Mouse (Mus musculus): ENCODE measurements around the gene Zfp865. TPM values are rescaled to one million over a fixed set of nuclear protein-coding genes. Genes with fewer than 3 reads are reported as not detected.

Zfp865 gene
- polyA plus RNA-seq, 1 experiment = 37.3 TPM

DNA sequence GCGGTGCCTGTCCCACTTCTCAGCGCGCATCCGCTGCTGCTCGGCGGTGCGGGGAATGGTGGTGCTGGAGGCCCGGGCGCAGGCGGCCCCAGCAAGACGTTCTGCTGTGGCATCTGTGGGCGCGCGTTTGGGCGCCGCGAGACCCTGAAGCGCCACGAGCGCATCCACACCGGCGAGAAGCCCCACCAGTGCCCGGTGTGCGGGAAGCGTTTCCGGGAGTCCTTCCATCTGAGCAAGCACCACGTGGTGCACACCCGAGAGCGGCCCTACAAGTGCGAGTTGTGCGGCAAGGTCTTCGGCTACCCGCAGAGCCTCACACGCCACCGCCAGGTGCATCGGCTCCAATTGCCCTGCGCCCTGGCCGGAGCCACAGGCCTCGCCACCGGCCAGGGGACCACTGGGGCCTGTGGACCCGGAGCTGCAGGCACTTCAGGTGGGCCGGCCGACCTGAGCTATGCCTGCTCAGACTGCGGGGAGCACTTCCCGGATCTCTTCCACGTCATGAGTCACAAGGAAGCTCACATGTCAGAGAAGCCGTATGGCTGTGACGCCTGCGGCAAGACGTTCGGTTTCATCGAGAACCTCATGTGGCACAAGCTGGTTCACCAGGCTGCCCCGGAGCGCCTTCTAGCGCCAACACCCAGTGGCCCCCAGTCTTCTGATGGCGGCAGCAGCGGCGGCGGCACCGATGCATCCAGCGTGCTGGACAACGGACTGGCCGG, 10.5 kb downstream of the Zfp865 start:
- TF ChIP-seq POLR2A (IDR thresholded peaks at IDR 0.05; ENCODE audit: low read depth, low read length) = no peak
- no peak for TF ChIP-seq CTCF (IDR thresholded peaks at IDR 0.05; ENCODE audit: extremely low read depth, insufficient read length, insufficient replicate concordance, low read depth, low read length)
- H3K4me3 ChIP-seq (ENCODE audit: low read depth, low read length) = no peak overlapping the region
- peaks cover 46% of the 10 kb centered on the region for H3K36me3 ChIP-seq (ENCODE audit: control insufficient read depth, insufficient read depth, low read length)
- H3K27me3 ChIP-seq (ENCODE audit: control insufficient read depth, insufficient read depth, low read length) = no peaks in the 10 kb centered on the region
- H3K4me1 ChIP-seq (ENCODE audit: control insufficient read depth, insufficient read depth, insufficient read length, low read length) = no peaks in the 10 kb centered on the region
- 94% methylated on average over 63 of the region's 63 CpGs for WGBS
- H3K27ac ChIP-seq (ENCODE audit: insufficient read depth, low read depth, low read length) = no peak overlapping the region

DNA sequence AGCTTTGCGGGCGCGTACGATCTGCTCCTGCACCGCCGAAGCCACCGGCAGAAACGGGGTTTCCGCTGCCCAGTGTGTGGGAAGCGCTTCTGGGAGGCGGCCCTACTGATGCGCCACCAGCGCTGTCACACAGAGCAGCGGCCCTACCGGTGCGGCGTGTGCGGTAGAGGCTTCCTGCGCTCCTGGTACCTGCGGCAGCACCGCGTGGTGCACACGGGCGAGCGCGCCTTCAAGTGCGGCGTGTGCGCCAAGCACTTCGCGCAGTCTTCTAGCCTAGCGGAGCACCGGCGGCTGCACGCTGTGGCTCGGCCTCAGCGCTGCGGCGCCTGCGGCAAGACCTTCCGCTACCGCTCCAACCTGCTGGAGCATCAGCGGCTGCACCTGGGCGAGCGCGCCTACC, 11.3 kb downstream of the Zfp865 start:
- no peak overlapping the region for H3K27ac ChIP-seq (ENCODE audit: insufficient read depth, low read depth, low read length)
- peaks cover 50% of the 10 kb centered on the region for H3K36me3 ChIP-seq (ENCODE audit: control insufficient read depth, insufficient read depth, low read length)
- H3K4me1 ChIP-seq (ENCODE audit: control insufficient read depth, insufficient read depth, insufficient read length, low read length) = no peaks in the 10 kb centered on the region
- WGBS = 95% methylated on average over 46 of the region's 46 CpGs
- H3K4me3 ChIP-seq (ENCODE audit: low read depth, low read length) = no peak overlapping the region
- H3K27me3 ChIP-seq (ENCODE audit: control insufficient read depth, insufficient read depth, low read length) = no peaks in the 10 kb centered on the region
- TF ChIP-seq CTCF (IDR thresholded peaks at IDR 0.05; ENCODE audit: extremely low read depth, insufficient read length, insufficient replicate concordance, low read depth, low read length) = no peak
- no peak for TF ChIP-seq POLR2A (IDR thresholded peaks at IDR 0.05; ENCODE audit: low read depth, low read length)

DNA sequence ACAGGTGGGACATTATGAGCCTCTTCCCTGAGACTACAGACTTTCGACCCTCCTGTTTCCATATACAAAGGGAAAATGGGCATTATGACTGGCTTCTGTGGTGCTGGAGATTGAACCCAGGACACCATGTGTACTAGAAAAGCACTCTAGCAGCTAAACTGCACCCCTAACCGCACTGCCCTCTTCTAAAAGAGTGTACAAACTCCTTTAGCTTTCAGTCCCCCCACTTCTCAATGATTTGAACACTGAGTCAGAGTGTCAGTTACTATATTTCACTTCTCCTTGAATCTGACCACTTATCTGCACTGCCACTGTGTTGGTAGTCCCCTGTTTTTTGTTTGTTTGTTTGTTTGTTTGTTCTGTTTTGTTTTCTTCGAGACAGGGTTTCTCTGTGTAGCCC, 13.6 kb downstream of the Zfp865 start, which contains the start of gene 4632433K11Rik:
Gene 4632433K11Rik (plus strand): TSS at position 301 of the 400 bp plus-strand sequence.
- 74% methylated on average over 3 of the region's 3 CpGs for WGBS
- Histone ChIP-seq H3K27me3 (ENCODE audit: control insufficient read depth, insufficient read depth, low read length) (no peaks in the 10 kb centered on the region), H3K27ac (ENCODE audit: insufficient read depth, low read depth, low read length) (no peak within 1 kb of the TSS), H3K4me1 (ENCODE audit: control insufficient read depth, insufficient read depth, insufficient read length, low read length) (peaks cover 2% of the 10 kb centered on the region; the same call in 1 of the 2 replicates), H3K36me3 (ENCODE audit: control insufficient read depth, insufficient read depth, low read length) (peaks cover 49% of the 10 kb centered on the region), H3K4me3 (ENCODE audit: low read depth, low read length) (no peak within 1 kb of the TSS)
- TF ChIP-seq CTCF (IDR thresholded peaks at IDR 0.05; ENCODE audit: extremely low read depth, insufficient read length, insufficient replicate concordance, low read depth, low read length) (no peak), POLR2A (IDR thresholded peaks at IDR 0.05; ENCODE audit: low read depth, low read length) (no peak)

DNA sequence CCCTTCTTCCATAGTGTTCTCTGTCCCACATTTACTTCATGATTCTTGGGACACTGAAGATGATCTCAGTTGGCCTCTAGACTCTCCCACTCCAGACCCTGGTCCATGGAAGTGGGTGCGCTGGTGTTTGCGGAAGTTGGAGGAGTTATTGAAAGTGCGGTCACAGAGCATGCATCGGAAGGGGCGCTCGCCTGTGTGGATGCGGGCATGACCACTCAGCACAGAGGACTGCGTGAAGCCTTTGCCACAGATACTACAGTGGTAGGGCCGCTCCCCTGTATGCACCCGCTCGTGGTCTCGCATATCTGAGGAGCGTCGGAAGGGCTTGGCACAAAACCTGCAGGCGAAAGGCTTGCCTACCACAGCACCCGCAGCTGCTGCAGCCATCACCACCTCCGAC, 15.5 kb downstream of the Zfp865 start:
- Histone ChIP-seq H3K36me3 (ENCODE audit: control insufficient read depth, insufficient read depth, low read length) (peaks cover 31% of the 10 kb centered on the region), H3K4me1 (ENCODE audit: control insufficient read depth, insufficient read depth, insufficient read length, low read length) (peaks cover 2% of the 10 kb centered on the region; the same call in 1 of the 2 replicates), H3K27ac (ENCODE audit: insufficient read depth, low read depth, low read length) (no peak overlapping the region), H3K4me3 (ENCODE audit: low read depth, low read length) (no peak overlapping the region), H3K27me3 (ENCODE audit: control insufficient read depth, insufficient read depth, low read length) (no peaks in the 10 kb centered on the region)
- 97% methylated on average over 17 of the region's 17 CpGs for WGBS
- no peak for TF ChIP-seq CTCF (IDR thresholded peaks at IDR 0.05; ENCODE audit: extremely low read depth, insufficient read length, insufficient replicate concordance, low read depth, low read length)
- no peak for TF ChIP-seq POLR2A (IDR thresholded peaks at IDR 0.05; ENCODE audit: low read depth, low read length)

DNA sequence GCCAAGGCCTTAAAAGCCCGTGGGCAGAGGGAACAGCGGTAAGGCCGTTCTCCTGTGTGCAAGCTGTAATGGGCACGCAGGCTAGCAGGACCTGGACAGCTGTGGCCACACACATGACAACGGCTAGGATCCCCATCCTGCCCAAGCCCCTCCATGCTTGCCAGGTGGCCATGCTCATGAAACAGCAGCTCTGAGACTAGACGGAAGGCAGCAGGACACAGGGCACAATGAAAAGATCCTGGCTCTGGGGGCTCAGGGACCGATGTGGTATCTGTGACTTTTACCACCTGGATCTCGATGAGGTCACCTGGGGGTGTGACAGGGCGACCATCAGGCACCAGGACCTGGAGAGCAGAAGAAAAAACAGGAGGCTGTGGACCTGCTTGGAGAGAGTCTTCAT, 16.0 kb downstream of the Zfp865 start:
- TF ChIP-seq CTCF (IDR thresholded peaks at IDR 0.05; ENCODE audit: extremely low read depth, insufficient read length, insufficient replicate concordance, low read depth, low read length) = no peak
- TF ChIP-seq POLR2A (IDR thresholded peaks at IDR 0.05; ENCODE audit: low read depth, low read length) = no peak
- no peaks in the 10 kb centered on the region for H3K27me3 ChIP-seq (ENCODE audit: control insufficient read depth, insufficient read depth, low read length)
- peaks cover 2% of the 10 kb centered on the region; the same call in 1 of the 2 replicates for H3K4me1 ChIP-seq (ENCODE audit: control insufficient read depth, insufficient read depth, insufficient read length, low read length)
- no peak overlapping the region for H3K4me3 ChIP-seq (ENCODE audit: low read depth, low read length)
- WGBS = 94% methylated on average over 9 of the region's 9 CpGs
- H3K27ac ChIP-seq (ENCODE audit: insufficient read depth, low read depth, low read length) = no peak overlapping the region
- peaks cover 26% of the 10 kb centered on the region for H3K36me3 ChIP-seq (ENCODE audit: control insufficient read depth, insufficient read depth, low read length)

DNA sequence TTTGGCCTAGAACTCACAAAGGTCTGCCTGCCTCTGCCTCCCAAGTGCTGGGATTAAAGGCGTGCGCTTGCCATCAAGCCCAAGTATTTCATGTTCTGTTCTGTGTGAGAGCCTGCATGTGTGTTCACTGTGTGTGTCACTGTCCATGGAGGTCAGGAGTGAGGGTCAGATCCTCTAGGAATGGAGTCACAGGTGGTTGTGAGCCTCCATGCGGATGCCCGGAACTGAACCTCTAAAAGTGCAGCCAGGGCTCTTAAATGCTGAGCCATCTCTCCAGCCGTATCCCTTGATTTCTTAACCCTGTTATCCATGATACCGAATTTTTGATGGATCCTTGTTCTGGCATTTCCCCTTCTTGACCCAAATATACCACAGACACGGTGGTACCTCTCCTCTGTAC, 16.9 kb downstream of the Zfp865 start:
- peaks cover 17% of the 10 kb centered on the region for H3K36me3 ChIP-seq (ENCODE audit: control insufficient read depth, insufficient read depth, low read length)
- TF ChIP-seq CTCF (IDR thresholded peaks at IDR 0.05; ENCODE audit: extremely low read depth, insufficient read length, insufficient replicate concordance, low read depth, low read length) (no peak), POLR2A (IDR thresholded peaks at IDR 0.05; ENCODE audit: low read depth, low read length) (no peak)
- no peak overlapping the region for H3K27ac ChIP-seq (ENCODE audit: insufficient read depth, low read depth, low read length)
- WGBS = 92% methylated on average over 7 of the region's 7 CpGs
- no peaks in the 10 kb centered on the region for H3K27me3 ChIP-seq (ENCODE audit: control insufficient read depth, insufficient read depth, low read length)
- no peak overlapping the region for H3K4me3 ChIP-seq (ENCODE audit: low read depth, low read length)
- peaks cover 2% of the 10 kb centered on the region; the same call in 1 of the 2 replicates for H3K4me1 ChIP-seq (ENCODE audit: control insufficient read depth, insufficient read depth, insufficient read length, low read length)

DNA sequence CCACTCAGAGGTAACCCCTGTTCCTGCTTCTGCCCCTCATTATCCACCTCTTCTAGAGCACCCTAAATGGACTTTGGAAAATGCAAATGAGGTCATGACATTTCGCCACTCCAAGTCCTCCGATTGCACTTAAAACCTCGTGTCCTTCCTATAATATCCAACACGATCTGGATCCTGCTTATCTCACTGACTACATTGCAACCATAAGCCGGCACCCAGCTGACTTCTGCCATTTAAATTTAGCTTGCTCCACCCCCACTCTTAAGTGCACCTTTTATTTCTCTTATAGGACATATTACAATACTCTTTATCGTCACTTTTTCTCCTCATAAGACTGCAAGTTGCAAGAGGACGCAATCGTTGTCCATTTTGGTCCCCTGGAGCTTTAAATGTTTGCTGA, 17.3 kb downstream of the Zfp865 start:
- no peaks in the 10 kb centered on the region for H3K27me3 ChIP-seq (ENCODE audit: control insufficient read depth, insufficient read depth, low read length)
- H3K27ac ChIP-seq (ENCODE audit: insufficient read depth, low read depth, low read length) = no peak overlapping the region
- no peak for TF ChIP-seq POLR2A (IDR thresholded peaks at IDR 0.05; ENCODE audit: low read depth, low read length)
- no peak for TF ChIP-seq CTCF (IDR thresholded peaks at IDR 0.05; ENCODE audit: extremely low read depth, insufficient read length, insufficient replicate concordance, low read depth, low read length)
- no peak overlapping the region for H3K4me3 ChIP-seq (ENCODE audit: low read depth, low read length)
- 61% methylated on average over 8 of the region's 8 CpGs for WGBS
- H3K4me1 ChIP-seq (ENCODE audit: control insufficient read depth, insufficient read depth, insufficient read length, low read length) = peaks cover 2% of the 10 kb centered on the region; the same call in 1 of the 2 replicates
- H3K36me3 ChIP-seq (ENCODE audit: control insufficient read depth, insufficient read depth, low read length) = peaks cover 13% of the 10 kb centered on the region
